Mouse (Mus musculus): ENCODE data around the gene Ercc6. TPM values are rescaled to one million over a fixed set of nuclear protein-coding genes. Genes with fewer than 3 reads are reported as not detected.

Gene Ercc6
- polyA plus RNA-seq, 1 experiment from 2014 or later: 11.7 TPM

- 0 out of 2 replicates have a peak overlapping the region, but pooled peaks have one; percentile 81 for H3K9ac ChIP-seq (ENCODE audit: low read depth, low read length)
- peaks cover 4% of the 10 kb centered on the region; the same call in 1 of the 2 replicates for H3K4me1 ChIP-seq (ENCODE audit: control insufficient read depth, insufficient read depth, low read length)
- H3K4me2 ChIP-seq (ENCODE audit: low read depth, low read length): peak overlapping the region; percentile 72
- 40% methylated on average over 9 of the region's 9 CpGs for WGBS
- H3K9me3 ChIP-seq (ENCODE audit: control insufficient read depth, low read length): no peaks in the 10 kb centered on the region
- H3K4me3 ChIP-seq (ENCODE audit: low read length): peak overlapping the region; percentile 71
- H3K27ac ChIP-seq (ENCODE audit: low read length): no peak overlapping the region
- ATAC-seq: peak; percentile 31
- H3K27me3 ChIP-seq (replicated peaks; ENCODE audit: control insufficient read depth, insufficient read depth, low read length): no peaks in the 10 kb centered on the region
- peaks cover 3% of the 10 kb centered on the region; the same call in 1 of the 2 replicates for H3K36me3 ChIP-seq (ENCODE audit: control insufficient read depth, insufficient read depth, low read length)
Measured at GRCm38 (mm10) chr14:32512912-32513311, 409 bp upstream of the Ercc6 start.

- ATAC-seq: no peak
- Histone ChIP-seq H3K27ac (ENCODE audit: low read length) (no peak overlapping the region), H3K4me3 (ENCODE audit: low read length) (no peak overlapping the region), H3K4me1 (ENCODE audit: control insufficient read depth, insufficient read depth, low read length) (peaks cover 4% of the 10 kb centered on the region; the same call in 1 of the 2 replicates), H3K4me2 (ENCODE audit: low read depth, low read length) (no peak overlapping the region), H3K36me3 (ENCODE audit: control insufficient read depth, insufficient read depth, low read length) (peaks cover 9% of the 10 kb centered on the region; the same call in 1 of the 2 replicates), H3K27me3 (replicated peaks; ENCODE audit: control insufficient read depth, insufficient read depth, low read length) (no peaks in the 10 kb centered on the region), H3K9ac (ENCODE audit: low read depth, low read length) (no peak overlapping the region), H3K9me3 (ENCODE audit: control insufficient read depth, low read length) (no peaks in the 10 kb centered on the region)
- 82% methylated on average over 1 of the region's 1 CpGs for WGBS
Measured at GRCm38 (mm10) chr14:32516086-32516485, 2.8 kb downstream of the Ercc6 start.

GRCm38 (mm10) chr14:32518543-32518942 is 5.2 kb downstream of the Ercc6 start:
- Histone ChIP-seq H3K4me3 (ENCODE audit: low read length) (no peak overlapping the region), H3K4me1 (ENCODE audit: control insufficient read depth, insufficient read depth, low read length) (no peaks in the 10 kb centered on the region), H3K27ac (ENCODE audit: low read length) (no peak overlapping the region), H3K4me2 (ENCODE audit: low read depth, low read length) (no peak overlapping the region), H3K36me3 (ENCODE audit: control insufficient read depth, insufficient read depth, low read length) (peaks cover 9% of the 10 kb centered on the region; the same call in 1 of the 2 replicates), H3K9me3 (ENCODE audit: control insufficient read depth, low read length) (no peaks in the 10 kb centered on the region), H3K9ac (ENCODE audit: low read depth, low read length) (no peak overlapping the region), H3K27me3 (replicated peaks; ENCODE audit: control insufficient read depth, insufficient read depth, low read length) (no peaks in the 10 kb centered on the region)
- ATAC-seq: no peak
- WGBS: 96% methylated on average over 2 of the region's 2 CpGs

GRCm38 (mm10) chr14:32520400-32520926 is 7.1 kb downstream of the Ercc6 start:
- no peak overlapping the region for H3K9ac ChIP-seq (ENCODE audit: low read depth, low read length)
- H3K4me3 ChIP-seq (ENCODE audit: low read length): no peak overlapping the region
- WGBS: 71% methylated on average over 7 of the region's 7 CpGs
- no peak for ATAC-seq
- no peaks in the 10 kb centered on the region for H3K4me1 ChIP-seq (ENCODE audit: control insufficient read depth, insufficient read depth, low read length)
- no peak overlapping the region for H3K4me2 ChIP-seq (ENCODE audit: low read depth, low read length)
- H3K27ac ChIP-seq (ENCODE audit: low read length): no peak overlapping the region
- H3K9me3 ChIP-seq (ENCODE audit: control insufficient read depth, low read length): no peaks in the 10 kb centered on the region
- no peaks in the 10 kb centered on the region for H3K27me3 ChIP-seq (replicated peaks; ENCODE audit: control insufficient read depth, insufficient read depth, low read length)
- H3K36me3 ChIP-seq (ENCODE audit: control insufficient read depth, insufficient read depth, low read length): peaks cover 9% of the 10 kb centered on the region; the same call in 1 of the 2 replicates

GRCm38 (mm10) chr14:32522336-32522735 is 9.0 kb downstream of the Ercc6 start:
- H3K27me3 ChIP-seq (replicated peaks; ENCODE audit: control insufficient read depth, insufficient read depth, low read length): no peaks in the 10 kb centered on the region
- 87% methylated on average over 2 of the region's 2 CpGs for WGBS
- no peak overlapping the region for H3K4me3 ChIP-seq (ENCODE audit: low read length)
- no peak for ATAC-seq
- H3K4me2 ChIP-seq (ENCODE audit: low read depth, low read length): no peak overlapping the region
- no peaks in the 10 kb centered on the region for H3K9me3 ChIP-seq (ENCODE audit: control insufficient read depth, low read length)
- no peaks in the 10 kb centered on the region for H3K4me1 ChIP-seq (ENCODE audit: control insufficient read depth, insufficient read depth, low read length)
- no peak overlapping the region for H3K9ac ChIP-seq (ENCODE audit: low read depth, low read length)
- H3K36me3 ChIP-seq (ENCODE audit: control insufficient read depth, insufficient read depth, low read length): peaks cover 10% of the 10 kb centered on the region; the same call in 1 of the 2 replicates
- H3K27ac ChIP-seq (ENCODE audit: low read length): no peak overlapping the region

GRCm38 (mm10) chr14:32524071-32524470 is 10.8 kb downstream of the Ercc6 start:
- H3K4me3 ChIP-seq (ENCODE audit: low read length): no peak overlapping the region
- H3K9ac ChIP-seq (ENCODE audit: low read depth, low read length): no peak overlapping the region
- WGBS: 84% methylated on average over 1 of the region's 1 CpGs
- H3K36me3 ChIP-seq (ENCODE audit: control insufficient read depth, insufficient read depth, low read length): peaks cover 5% of the 10 kb centered on the region; the same call in 1 of the 2 replicates
- no peaks in the 10 kb centered on the region for H3K4me1 ChIP-seq (ENCODE audit: control insufficient read depth, insufficient read depth, low read length)
- H3K27me3 ChIP-seq (replicated peaks; ENCODE audit: control insufficient read depth, insufficient read depth, low read length): no peaks in the 10 kb centered on the region
- H3K4me2 ChIP-seq (ENCODE audit: low read depth, low read length): no peak overlapping the region
- no peaks in the 10 kb centered on the region for H3K9me3 ChIP-seq (ENCODE audit: control insufficient read depth, low read length)
- no peak for ATAC-seq
- no peak overlapping the region for H3K27ac ChIP-seq (ENCODE audit: low read length)

- H3K4me1 ChIP-seq (ENCODE audit: control insufficient read depth, insufficient read depth, low read length): no peaks in the 10 kb centered on the region
- no peak overlapping the region for H3K27ac ChIP-seq (ENCODE audit: low read length)
- H3K4me2 ChIP-seq (ENCODE audit: low read depth, low read length): no peak overlapping the region
- H3K9me3 ChIP-seq (ENCODE audit: control insufficient read depth, low read length): no peaks in the 10 kb centered on the region
- no peak overlapping the region for H3K4me3 ChIP-seq (ENCODE audit: low read length)
- 0 out of 2 replicates have a peak, but pooled peaks cover 3% of the 10 kb centered on the region for H3K36me3 ChIP-seq (ENCODE audit: control insufficient read depth, insufficient read depth, low read length)
- H3K27me3 ChIP-seq (replicated peaks; ENCODE audit: control insufficient read depth, insufficient read depth, low read length): no peaks in the 10 kb centered on the region
- ATAC-seq: no peak
- no peak overlapping the region for H3K9ac ChIP-seq (ENCODE audit: low read depth, low read length)
- 78% methylated on average over 14 of the region's 14 CpGs for WGBS
Measured at GRCm38 (mm10) chr14:32525996-32526705, 12.8 kb downstream of the Ercc6 start.

GRCm38 (mm10) chr14:32527211-32527610 is 13.9 kb downstream of the Ercc6 start:
- Histone ChIP-seq H3K9me3 (ENCODE audit: control insufficient read depth, low read length) (no peaks in the 10 kb centered on the region), H3K4me2 (ENCODE audit: low read depth, low read length) (no peak overlapping the region), H3K4me3 (ENCODE audit: low read length) (no peak overlapping the region), H3K4me1 (ENCODE audit: control insufficient read depth, insufficient read depth, low read length) (no peaks in the 10 kb centered on the region), H3K27ac (ENCODE audit: low read length) (no peak overlapping the region), H3K9ac (ENCODE audit: low read depth, low read length) (no peak overlapping the region), H3K36me3 (ENCODE audit: control insufficient read depth, insufficient read depth, low read length) (0 out of 2 replicates have a peak, but pooled peaks cover 3% of the 10 kb centered on the region), H3K27me3 (replicated peaks; ENCODE audit: control insufficient read depth, insufficient read depth, low read length) (no peaks in the 10 kb centered on the region)
- ATAC-seq: no peak
- WGBS: 96% methylated on average over 9 of the region's 9 CpGs

GRCm38 (mm10) chr14:32529036-32529435 is 15.7 kb downstream of the Ercc6 start:
- H3K9me3 ChIP-seq (ENCODE audit: control insufficient read depth, low read length): no peaks in the 10 kb centered on the region
- H3K36me3 ChIP-seq (ENCODE audit: control insufficient read depth, insufficient read depth, low read length): 0 out of 2 replicates have a peak, but pooled peaks cover 3% of the 10 kb centered on the region
- no peak overlapping the region for H3K27ac ChIP-seq (ENCODE audit: low read length)
- H3K4me3 ChIP-seq (ENCODE audit: low read length): no peak overlapping the region
- no peaks in the 10 kb centered on the region for H3K27me3 ChIP-seq (replicated peaks; ENCODE audit: control insufficient read depth, insufficient read depth, low read length)
- WGBS: 87% methylated on average over 7 of the region's 7 CpGs
- H3K4me1 ChIP-seq (ENCODE audit: control insufficient read depth, insufficient read depth, low read length): no peaks in the 10 kb centered on the region
- no peak for ATAC-seq
- no peak overlapping the region for H3K9ac ChIP-seq (ENCODE audit: low read depth, low read length)
- H3K4me2 ChIP-seq (ENCODE audit: low read depth, low read length): no peak overlapping the region

All from intestine, embryonic 16.5 days (tissue).